Mouse (Mus musculus) kidney, embryonic 15.5 days (tissue): ENCODE results near the gene Sos2. TPM values are rescaled to one million over a fixed set of nuclear protein-coding genes. Genes with fewer than 3 reads are reported as not detected.

Experiments used
- ATAC-seq: fragments of 200-750 bp; cut with Nextera tagmentation; replicated peaks from 2 replicates; pipeline ENCODE4 v1.8.0; 2017; ENCODE audit warnings: moderate TSS enrichment; ENCODE audit not compliant: low FRiP score
- H3K27ac ChIP-seq: fragments of 300-500 bp; sonication (generic); 2 replicates; pipeline ENCODE4 v1.5.1; 2015; ENCODE audit warnings: mild to moderate bottlenecking, inconsistent platforms
- H3K27me3 ChIP-seq: fragments of 300-500 bp; sonication (generic); 2 replicates; pipeline ENCODE4 v1.6.1; 2015; ENCODE audit warnings: inconsistent platforms
- H3K36me3 ChIP-seq: fragments of 300-500 bp; sonication (generic); 2 replicates; pipeline ENCODE4 v1.6.1; 2015; ENCODE audit warnings: inconsistent platforms
- H3K4me1 ChIP-seq: fragments of 300-500 bp; sonication (generic); 2 replicates; pipeline ENCODE4 v1.6.1; 2015; ENCODE audit warnings: inconsistent platforms
- H3K4me2 ChIP-seq: fragments of 300-500 bp; sonication (generic); 2 replicates; pipeline ENCODE4 v1.6.1; 2015; ENCODE audit warnings: moderate library complexity, mild to moderate bottlenecking, inconsistent platforms
- H3K4me3 ChIP-seq: fragments of 300-500 bp; sonication (generic); replicated peaks from 2 replicates; pipeline ENCODE4 v1.5.1; 2015; ENCODE audit warnings: mild to moderate bottlenecking, inconsistent platforms
- H3K9ac ChIP-seq: fragments of 300-500 bp; sonication (generic); 2 replicates; pipeline ENCODE4 v1.6.1; 2015; ENCODE audit warnings: mild to moderate bottlenecking, inconsistent platforms
- H3K9me3 ChIP-seq: fragments of 300-500 bp; sonication (generic); replicated peaks from 2 replicates; pipeline ENCODE4 v1.6.1; 2016; ENCODE audit warnings: inconsistent platforms
- WGBS: fragments of 180-500 bp; shearing (Covaris S2); methylation state at CpG from one replicate; pipeline ENCODE4 v1.1.7; 2015; ENCODE audit warnings: mixed read lengths; 5-methylcytosine and 5-hydroxymethylcytosine counted together
- polyA plus RNA-seq: library from polyadenylated mRNA; unstranded; fragments of >200 nt; fragmentation: Nextera tagmentation; extraction: Ambion mirVana; gene quantifications from 2 replicates; pipeline ENCODE4 v1.2.1, GENCODE M21; 2015

Sos2 gene
- polyA plus RNA-seq, 1 experiment from 2014 or later, result 9.1 TPM

DNA sequence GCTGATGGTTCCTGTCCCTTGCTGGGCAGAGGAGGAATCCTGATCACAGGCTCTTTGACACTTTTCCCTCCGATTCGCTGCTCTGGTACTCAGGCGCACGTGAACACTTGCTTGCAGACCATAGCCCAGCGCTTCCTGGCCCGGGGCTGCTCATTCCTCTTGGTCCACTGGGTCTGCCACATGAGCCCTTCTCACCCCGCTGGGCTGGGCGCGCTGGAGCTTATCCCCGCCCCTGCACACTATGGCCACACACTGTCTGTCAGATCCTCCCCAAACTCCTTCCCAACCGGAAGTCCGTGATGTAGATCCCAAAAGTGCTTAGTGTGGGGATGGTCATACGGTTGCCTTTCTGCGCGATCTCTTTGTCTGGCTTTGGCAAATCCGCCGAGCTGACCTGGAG is 11.8 kb upstream of the Sos2 start:
- Histone ChIP-seq H3K4me3 (no peak overlapping the region), H3K9ac (no peak overlapping the region), H3K36me3 (peaks cover 6% of the 10 kb centered on the region), H3K27me3 (no peaks in the 10 kb centered on the region), H3K4me1 (no peaks in the 10 kb centered on the region), H3K27ac (peak overlapping the region; percentile 4; the same call in 1 of the 2 replicates), H3K4me2 (no peak overlapping the region), H3K9me3 (no peaks in the 10 kb centered on the region)
- peak; percentile 76 for ATAC-seq
- 77% methylated on average over 17 of the region's 17 CpGs for WGBS

DNA sequence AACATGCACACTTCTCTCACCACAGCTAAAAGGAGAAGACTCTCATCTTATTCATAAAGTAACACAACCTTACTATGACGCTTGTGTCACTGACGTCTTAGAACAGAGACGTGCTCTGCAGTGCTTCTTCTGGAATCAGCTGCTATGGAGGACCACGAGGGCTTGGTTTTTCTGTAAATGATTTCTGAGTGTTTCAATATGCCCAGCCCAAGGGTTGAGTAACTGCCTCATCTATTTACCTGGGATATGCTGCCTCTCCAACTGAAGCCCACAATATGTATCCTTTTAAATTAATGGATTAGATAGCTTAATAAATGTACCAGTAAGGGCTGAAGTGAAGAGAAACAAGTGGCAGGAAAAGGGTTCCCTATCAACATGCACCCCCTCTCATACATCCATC is 9.1 kb upstream of the Sos2 start:
- Histone ChIP-seq H3K27me3 (no peaks in the 10 kb centered on the region), H3K9ac (no peak overlapping the region), H3K9me3 (no peaks in the 10 kb centered on the region), H3K4me2 (no peak overlapping the region), H3K4me1 (no peaks in the 10 kb centered on the region), H3K4me3 (no peak overlapping the region), H3K27ac (no peak overlapping the region), H3K36me3 (peaks cover 3% of the 10 kb centered on the region)
- WGBS, result 90% methylated on average over 4 of the region's 4 CpGs
- ATAC-seq, result no peak

DNA sequence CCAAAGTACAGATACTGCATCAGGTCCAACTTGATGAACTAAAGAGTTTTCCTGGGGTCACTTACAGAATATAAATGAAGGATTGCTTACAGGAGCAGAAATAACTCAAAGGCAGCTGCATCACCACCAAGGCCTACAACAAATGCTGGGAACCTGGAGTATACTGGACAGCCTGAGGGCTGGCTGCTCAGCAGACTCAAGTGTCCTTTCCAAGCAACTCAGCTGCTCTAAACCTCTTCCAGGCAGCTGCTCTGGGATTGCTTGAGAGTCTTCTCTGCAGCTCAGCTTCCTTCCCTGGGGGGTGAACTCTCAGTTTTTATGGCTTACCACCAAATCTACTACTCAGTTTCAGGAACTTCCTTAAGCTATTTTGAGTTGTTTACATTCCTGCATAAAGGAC is 7.4 kb upstream of the Sos2 start:
- no peak overlapping the region for H3K4me3 ChIP-seq
- H3K4me1 ChIP-seq, result no peaks in the 10 kb centered on the region
- H3K27ac ChIP-seq, result no peak overlapping the region
- no peaks in the 10 kb centered on the region for H3K27me3 ChIP-seq
- no peak overlapping the region for H3K4me2 ChIP-seq
- peaks cover 3% of the 10 kb centered on the region; the same call in 1 of the 2 replicates for H3K36me3 ChIP-seq
- H3K9me3 ChIP-seq, result no peaks in the 10 kb centered on the region
- H3K9ac ChIP-seq, result no peak overlapping the region
- ATAC-seq, result no peak

DNA sequence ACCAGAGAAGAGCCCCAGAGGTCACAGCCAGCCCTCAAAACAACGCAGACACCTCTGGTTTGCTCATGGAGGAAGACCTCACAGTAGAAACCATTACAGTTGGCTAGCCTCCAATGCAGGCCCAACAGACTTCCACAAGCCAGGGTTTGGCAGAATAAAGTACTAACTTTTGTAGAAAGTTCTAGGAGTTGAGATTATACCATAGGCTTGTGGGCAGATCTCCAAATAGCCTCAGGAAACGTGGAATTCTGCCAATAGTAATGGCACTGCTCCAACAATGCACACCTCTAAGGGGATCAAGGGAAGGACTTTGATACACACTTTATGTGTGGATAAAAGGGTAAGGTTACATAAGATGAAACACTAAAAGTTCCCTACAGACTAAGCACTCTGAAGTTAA is 6.7 kb upstream of the Sos2 start:
- Histone ChIP-seq H3K4me3 (no peak overlapping the region), H3K4me2 (no peak overlapping the region), H3K9ac (no peak overlapping the region), H3K9me3 (no peaks in the 10 kb centered on the region), H3K27ac (no peak overlapping the region), H3K36me3 (no peaks in the 10 kb centered on the region), H3K27me3 (no peaks in the 10 kb centered on the region), H3K4me1 (0 out of 2 replicates have a peak, but pooled peaks cover 3% of the 10 kb centered on the region)
- no peak for ATAC-seq
- 47% methylated on average over 2 of the region's 2 CpGs for WGBS

DNA sequence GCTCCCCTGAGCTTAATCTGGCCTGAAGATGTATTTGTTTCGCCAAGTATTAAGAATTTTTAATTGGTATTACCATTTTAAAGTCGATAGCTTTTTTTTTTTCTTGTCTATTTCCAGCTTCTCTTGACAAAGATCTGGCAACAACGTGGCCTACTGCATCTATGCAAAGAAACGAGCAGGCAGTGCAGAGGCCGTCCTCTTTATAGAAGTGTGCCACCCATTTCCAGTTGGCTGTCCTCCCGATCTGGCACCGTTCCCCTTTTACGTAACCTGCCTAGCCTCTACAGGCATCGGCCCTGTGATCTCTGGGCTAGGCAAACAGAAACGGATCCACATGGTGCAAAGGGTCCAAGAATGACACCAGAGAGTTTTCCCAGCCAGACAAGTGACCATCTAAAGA is 1.9 kb upstream of the Sos2 start:
- WGBS, result 44% methylated on average over 10 of the region's 10 CpGs
- Histone ChIP-seq H3K4me3 (no peak overlapping the region), H3K4me2 (no peak overlapping the region), H3K36me3 (no peaks in the 10 kb centered on the region), H3K9ac (no peak overlapping the region), H3K4me1 (peaks cover 15% of the 10 kb centered on the region), H3K27ac (no peak overlapping the region), H3K27me3 (no peaks in the 10 kb centered on the region), H3K9me3 (no peaks in the 10 kb centered on the region)
- no peak for ATAC-seq

DNA sequence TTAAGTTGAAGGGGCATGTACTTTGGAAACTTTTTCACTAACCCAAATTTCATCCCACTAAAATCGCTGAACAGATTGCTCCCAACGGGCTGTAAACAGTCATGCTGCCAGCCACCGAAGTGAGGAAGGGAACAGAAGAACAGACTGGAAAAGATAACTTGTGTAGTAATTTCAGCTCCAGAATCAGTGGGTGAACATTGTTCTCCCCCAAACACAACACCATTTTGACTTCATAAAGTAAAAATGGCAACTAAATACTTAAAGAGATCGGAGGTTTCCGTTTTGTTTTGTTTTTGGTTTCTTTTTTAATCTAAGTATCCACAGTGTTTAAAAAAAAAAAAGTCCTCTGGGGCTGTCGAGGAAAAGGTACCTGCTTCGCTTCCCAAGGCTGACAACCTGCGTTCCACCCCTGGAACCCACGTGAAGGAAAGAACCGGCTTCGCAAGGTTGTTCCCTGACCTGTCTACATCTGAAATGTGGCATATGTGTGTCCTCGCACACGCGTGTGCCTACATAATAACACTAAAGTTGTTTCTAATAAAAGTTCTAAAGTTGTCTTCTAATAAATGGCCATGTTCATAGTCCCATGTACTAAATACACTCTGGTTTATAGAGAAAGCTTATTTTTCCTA is 1.3 kb upstream of the Sos2 start:
- H3K4me3 ChIP-seq, result peak overlapping the region; percentile 82
- 48% methylated on average over 14 of the region's 14 CpGs for WGBS
- no peaks in the 10 kb centered on the region for H3K9me3 ChIP-seq
- 0 out of 2 replicates have a peak overlapping the region, but pooled peaks have one; percentile 16 for H3K27ac ChIP-seq
- H3K9ac ChIP-seq, result no peak overlapping the region
- no peaks in the 10 kb centered on the region for H3K36me3 ChIP-seq
- no peaks in the 10 kb centered on the region for H3K27me3 ChIP-seq
- H3K4me2 ChIP-seq, result peak overlapping the region; percentile 75
- H3K4me1 ChIP-seq, result peaks cover 15% of the 10 kb centered on the region
- no peak for ATAC-seq

DNA sequence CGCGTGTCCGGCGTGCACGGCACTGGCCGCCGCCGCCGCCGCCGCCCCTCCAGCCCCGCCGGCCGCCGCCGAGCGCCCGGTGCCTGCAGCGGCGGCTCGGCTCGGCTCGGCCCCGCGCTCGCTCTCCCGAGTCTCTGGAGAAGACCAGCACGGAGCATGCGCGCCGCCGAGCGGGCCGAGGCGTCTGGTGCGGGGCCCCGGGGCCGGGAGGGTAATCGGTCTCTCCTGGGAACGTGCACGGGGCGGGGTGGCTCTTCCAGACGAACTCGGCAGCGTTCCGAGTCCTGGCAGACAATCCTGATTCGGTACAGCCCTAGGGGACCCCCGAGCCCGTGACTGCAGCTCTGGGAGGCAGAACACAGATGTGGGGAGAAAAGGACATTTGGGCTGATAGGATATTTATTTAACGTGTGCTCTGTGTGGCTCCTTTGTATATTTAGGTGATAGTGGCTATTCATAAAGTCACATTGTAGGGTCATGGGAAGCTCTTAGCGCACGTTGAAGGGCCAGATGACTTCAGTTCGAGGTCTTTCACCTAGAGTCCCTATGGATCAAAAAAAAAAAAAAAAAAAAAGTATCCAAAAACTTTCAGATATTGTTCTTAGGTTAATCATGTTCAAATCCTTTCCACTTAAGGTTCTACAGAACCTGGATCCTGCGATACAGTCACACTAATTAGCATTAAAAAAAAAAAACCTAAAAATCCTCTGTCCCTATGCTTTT is 574 bp upstream of the Sos2 start:
- Histone ChIP-seq H3K4me1 (peaks cover 15% of the 10 kb centered on the region), H3K27ac (peak overlapping the region; percentile 91), H3K4me3 (peak overlapping the region; percentile 82), H3K27me3 (no peaks in the 10 kb centered on the region), H3K9me3 (no peaks in the 10 kb centered on the region), H3K4me2 (peak overlapping the region; percentile 75), H3K9ac (peak overlapping the region; percentile 89), H3K36me3 (no peaks in the 10 kb centered on the region)
- peak; percentile 92 for ATAC-seq
- WGBS, result 1% methylated on average over 48 of the region's 54 CpGs

DNA sequence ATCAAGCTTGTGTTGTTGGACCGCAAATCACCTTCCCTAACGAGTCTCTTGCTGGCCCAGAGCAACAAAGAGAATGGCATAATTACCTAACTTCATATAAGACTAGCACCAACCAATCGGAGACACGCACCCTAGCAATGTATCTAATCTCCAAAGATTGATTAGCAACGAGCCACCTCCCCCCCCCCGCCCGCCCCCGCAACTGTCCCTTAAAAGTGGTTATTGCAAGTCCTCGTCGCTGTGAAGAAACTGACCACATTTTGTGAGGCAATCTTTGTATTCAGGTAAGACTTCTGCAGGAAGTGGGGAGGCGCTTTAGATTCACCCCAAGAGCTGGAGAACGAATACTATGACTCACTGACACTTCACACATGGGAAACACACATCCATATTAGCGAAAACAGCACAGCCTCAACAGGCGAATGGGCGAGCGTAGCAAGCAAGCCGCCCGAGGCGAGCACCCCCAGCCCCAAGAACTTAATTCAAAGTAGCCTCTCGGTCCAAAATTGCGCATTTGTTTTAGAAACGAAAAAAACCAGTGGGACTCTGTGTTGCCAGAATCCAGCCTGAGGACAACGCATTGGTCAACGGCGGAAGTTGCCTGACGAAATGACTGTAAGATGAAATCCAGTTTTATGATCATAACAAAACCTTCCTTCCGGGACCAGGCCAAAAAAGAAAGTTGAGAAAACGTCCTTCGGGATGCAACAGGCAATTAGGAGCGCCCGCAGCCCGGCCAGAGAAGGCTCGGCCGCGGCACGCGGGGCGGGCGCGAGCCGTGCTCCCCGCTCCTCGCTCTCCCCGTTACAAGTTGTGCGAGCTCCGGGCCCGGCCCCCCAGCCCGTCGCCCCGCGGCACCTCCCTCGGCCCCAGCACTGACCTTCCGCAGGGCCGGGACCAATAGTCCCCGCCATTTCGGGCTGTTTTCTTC is 752 bp downstream of the Sos2 start:
- no peaks in the 10 kb centered on the region for H3K9me3 ChIP-seq
- H3K27ac ChIP-seq, result peak overlapping the region; percentile 91
- H3K4me3 ChIP-seq, result peak overlapping the region; percentile 82
- peaks cover 15% of the 10 kb centered on the region for H3K4me1 ChIP-seq
- under 1% methylated on average over 56 of the region's 56 CpGs for WGBS
- no peaks in the 10 kb centered on the region for H3K36me3 ChIP-seq
- peak; percentile 63 for ATAC-seq
- peak overlapping the region; percentile 89 for H3K9ac ChIP-seq
- H3K4me2 ChIP-seq, result peak overlapping the region; percentile 75
- no peaks in the 10 kb centered on the region for H3K27me3 ChIP-seq

DNA sequence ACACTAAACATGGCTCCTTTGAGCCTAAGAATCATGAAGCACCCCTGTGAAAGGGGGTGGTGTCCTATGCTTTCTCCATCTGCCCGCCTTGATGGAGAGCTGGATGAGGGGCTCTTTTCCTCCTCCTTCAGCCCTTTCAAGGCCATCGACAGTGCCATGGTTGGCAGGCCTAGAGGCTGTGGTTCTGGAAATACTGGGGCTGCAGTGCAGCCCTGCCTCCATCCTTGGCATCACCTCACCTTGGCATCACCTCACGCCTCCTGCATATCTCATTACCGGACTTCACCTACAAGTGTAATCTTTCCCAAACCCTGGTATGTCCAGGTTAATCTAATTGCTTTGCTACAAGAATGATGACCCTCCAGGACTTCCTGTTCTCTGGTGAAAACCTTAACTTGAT is 5.5 kb downstream of the Sos2 start:
- Histone ChIP-seq H3K4me3 (no peak overlapping the region), H3K4me1 (peaks cover 23% of the 10 kb centered on the region), H3K9me3 (no peaks in the 10 kb centered on the region), H3K27me3 (no peaks in the 10 kb centered on the region), H3K36me3 (peaks cover 3% of the 10 kb centered on the region; the same call in 1 of the 2 replicates), H3K27ac (no peak overlapping the region), H3K4me2 (no peak overlapping the region), H3K9ac (no peak overlapping the region)
- ATAC-seq, result no peak
- 88% methylated on average over 4 of the region's 4 CpGs for WGBS

DNA sequence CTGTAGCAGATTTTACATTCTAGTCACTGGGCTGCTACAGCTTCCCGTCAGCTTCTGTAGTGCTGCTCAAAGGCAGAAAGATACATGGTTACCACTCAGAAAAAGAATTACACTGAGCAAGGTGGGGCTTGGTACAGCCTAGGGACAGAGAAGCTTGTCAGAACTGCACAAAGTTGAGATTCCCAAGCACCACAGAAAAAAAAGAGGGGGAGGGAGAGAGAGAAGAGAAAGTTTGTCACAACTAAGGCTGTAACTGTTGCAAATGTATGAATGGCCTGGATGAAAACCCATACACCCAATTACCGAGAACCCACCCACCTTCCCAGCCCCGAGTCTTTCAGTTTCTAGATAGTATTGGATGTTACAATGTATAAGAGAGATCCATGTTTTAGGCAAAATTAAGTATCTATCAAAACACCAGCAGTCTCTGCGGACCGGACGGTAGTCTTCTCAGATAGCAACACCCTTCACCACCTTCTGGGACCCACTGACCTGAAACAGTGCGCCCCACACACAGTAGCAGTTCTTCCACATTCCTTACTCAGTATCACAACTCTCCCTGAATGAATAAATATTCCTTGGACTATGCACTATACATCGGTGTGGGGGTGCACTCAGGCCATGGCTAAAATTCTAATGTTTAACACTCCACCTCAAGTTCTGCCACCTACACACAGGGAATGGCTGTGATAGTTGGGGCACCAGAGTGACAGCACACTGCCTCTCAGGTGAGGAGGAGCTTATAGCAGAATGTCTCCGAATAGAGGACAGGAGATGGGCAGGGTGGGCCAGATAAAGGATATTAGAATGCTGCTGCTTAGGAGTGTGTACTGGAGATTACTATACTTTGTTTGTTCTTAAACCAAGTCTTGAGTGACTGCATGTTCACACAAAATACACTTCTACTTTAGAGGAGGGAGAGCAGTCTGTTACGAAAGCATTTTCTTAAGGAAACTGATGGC is 6.8 kb downstream of the Sos2 start:
- Histone ChIP-seq H3K27ac (peak overlapping the region; percentile 64), H3K36me3 (peaks cover 3% of the 10 kb centered on the region; the same call in 1 of the 2 replicates), H3K27me3 (no peaks in the 10 kb centered on the region), H3K9ac (0 out of 2 replicates have a peak overlapping the region, but pooled peaks have one; percentile 10), H3K4me3 (no peak overlapping the region), H3K4me2 (no peak overlapping the region), H3K9me3 (no peaks in the 10 kb centered on the region), H3K4me1 (peaks cover 17% of the 10 kb centered on the region)
- no peak for ATAC-seq
- WGBS, result 62% methylated on average over 10 of the region's 10 CpGs

DNA sequence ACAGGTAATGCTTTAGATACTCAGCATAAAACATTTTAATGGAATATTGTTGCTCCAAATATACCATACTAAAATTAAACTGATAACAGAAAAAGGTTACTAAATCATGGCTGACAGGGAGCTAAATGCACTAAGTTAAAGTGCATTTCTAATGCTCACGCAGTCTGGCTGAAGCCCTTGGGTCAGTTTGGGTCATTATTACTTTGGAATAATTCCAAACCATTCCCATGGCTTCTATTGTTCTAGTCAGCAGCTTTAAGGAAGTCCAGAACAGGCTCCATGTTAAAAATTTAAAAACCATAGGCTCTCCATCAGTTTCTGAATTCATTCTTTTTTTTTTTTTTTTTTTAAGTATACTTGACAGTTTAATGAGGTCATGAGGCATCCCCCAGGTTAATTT is 7.5 kb downstream of the Sos2 start:
- peaks cover 17% of the 10 kb centered on the region for H3K4me1 ChIP-seq
- ATAC-seq, result no peak
- peak overlapping the region; percentile 64 for H3K27ac ChIP-seq
- H3K27me3 ChIP-seq, result no peaks in the 10 kb centered on the region
- 0 out of 2 replicates have a peak overlapping the region, but pooled peaks have one; percentile 10 for H3K9ac ChIP-seq
- H3K36me3 ChIP-seq, result peaks cover 3% of the 10 kb centered on the region; the same call in 1 of the 2 replicates
- no peak overlapping the region for H3K4me2 ChIP-seq
- 44% methylated on average over 1 of the region's 1 CpGs for WGBS
- no peak overlapping the region for H3K4me3 ChIP-seq
- no peaks in the 10 kb centered on the region for H3K9me3 ChIP-seq
